Mouse (Mus musculus): ENCODE data around the gene Kng1.
A peak's percentile ranks its signal among the peaks of the same experiment; 100 is the strongest.

The Kng1 gene

DNA sequence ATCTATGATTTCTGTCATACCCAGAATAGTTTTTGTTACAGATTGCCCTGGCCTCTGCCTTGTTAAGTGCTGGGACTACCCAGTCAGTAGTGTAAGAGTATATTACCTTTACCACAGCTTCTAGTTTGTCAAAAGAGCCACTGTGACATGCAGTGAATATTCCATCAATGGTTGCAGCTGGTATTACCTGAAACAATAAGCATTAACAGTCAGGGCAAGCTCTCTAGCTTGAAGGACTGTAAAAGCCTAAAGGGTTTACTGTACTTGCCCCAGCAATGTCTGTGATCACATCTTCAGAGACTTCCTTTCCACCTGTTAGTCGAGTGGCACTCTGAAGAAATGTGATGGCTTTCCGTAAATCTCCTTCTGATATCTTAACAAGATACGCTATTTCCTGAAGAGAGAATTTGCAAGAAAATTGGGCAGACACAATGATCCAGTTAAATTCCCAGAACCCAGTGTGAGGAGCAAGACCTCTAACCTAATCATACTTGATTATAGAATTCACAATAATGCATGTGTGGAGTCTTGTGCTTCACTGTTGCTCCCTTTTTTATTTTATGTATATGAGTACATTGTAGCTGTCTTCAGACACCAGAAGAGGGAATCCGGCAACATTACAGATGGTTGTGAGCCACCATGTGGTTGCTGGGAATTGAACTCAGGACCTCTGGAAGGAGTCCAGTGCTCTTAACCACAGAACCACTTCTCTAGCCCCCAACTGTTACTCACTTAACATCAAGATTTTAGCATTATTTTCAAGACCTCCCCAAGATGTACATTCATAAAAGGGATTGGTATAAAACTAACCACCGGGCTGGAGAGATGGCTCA, 56.9 kb downstream of the Kng1 start:
- DNase-seq (ENCODE audit: low spot score in 2 of 2): no peak

DNA sequence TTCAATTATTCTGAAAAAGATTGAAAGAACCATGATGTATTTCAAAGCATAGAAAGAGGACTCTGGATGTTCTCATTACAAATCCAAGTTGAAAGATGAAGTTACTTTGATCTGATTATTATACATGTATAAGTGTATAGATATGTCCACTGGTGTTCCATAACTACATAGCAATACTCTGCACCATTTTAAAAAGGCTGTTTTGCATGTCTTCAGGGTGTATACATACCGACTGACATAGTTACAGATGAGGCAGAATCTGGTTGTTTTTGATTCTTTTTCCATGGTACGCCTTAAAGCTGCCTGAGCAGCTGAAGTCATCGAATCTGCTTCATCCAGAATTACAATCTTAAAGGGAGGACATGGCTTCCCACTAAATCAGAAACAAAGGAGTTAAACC, 57.8 kb downstream of the Kng1 start:
- DNase-seq (ENCODE audit: low spot score in 2 of 2): no peak

DNA sequence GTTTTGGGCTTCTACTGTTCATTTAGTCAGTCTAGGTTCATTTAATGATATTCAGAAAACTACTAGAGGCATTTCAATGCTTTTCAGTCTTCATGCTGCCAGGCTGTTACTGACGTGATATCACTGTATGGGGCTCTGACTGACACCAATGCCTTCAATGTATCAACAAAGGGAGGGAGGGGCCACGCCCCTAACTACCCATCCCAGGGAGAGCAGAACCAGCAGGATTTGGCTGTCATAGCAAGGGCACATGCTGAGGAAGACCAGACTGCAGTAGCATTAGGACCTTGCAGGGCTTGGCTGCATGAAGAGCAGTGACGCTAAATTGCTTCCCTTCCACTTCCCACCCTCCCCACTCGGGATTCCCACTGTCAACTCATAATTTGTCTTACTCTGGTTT, 59.5 kb downstream of the Kng1 start:
- DNase-seq (ENCODE audit: low spot score in 2 of 2): no peak

DNA sequence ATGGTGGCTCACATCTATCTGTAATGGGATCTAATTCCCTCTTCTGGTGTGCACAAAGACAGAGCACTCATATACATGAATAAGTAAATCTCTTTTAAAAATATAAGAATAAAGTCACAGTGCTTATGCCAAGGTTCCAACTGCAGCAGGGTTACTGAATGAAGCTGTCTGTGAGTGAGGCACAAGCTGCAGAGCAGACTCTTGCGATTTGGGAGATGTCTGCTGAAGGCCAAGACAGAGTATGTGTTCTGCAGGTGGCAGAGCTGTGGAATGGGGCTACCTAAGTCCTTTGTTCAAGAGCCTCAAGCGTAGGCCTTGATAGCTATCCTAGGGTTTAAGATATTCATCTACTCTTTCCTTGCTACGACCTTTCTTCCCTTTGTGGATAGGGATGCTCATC, 64.8 kb downstream of the Kng1 start:
- DNase-seq (ENCODE audit: low spot score in 2 of 2): no peak

DNA sequence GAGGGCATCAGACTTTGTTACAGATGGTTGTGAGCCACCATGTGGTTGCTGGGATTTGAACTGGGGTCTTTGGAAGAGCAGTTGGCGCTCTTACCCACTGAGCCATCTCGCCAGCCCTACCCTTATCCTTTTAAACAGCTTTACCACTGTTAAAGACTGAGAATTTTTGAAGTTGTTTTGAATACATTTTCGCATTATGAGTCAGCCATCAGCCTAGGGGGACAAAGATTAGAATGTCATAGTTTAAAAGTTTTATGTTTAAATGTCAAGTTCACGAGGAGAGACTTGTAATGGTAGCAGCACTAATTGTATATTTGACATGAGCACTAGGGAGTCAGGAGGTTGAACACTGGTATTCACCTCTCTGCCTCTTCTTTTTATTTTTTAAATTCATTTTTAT, 65.4 kb downstream of the Kng1 start:
- no peak for DNase-seq (ENCODE audit: low spot score in 2 of 2)

DNA sequence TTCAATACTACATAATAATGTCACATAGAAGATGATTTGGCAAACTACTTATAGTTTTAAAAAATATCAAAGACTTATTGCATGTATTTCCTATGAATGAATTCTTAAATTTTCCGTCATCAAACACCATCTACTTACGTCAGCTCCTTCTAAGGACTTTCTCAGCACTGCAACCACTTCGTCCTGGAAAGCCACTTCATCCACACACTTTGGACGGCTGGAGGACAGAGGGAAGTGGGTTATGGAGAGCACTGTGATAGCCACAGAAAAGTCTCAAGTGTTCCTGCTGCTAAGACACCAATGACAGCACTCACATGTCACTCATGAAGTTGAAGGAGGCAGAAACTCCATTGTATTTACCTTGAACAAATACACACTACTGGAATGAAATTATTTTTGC, 66.7 kb downstream of the Kng1 start:
- no peak for DNase-seq (ENCODE audit: low spot score in 2 of 2)

DNA sequence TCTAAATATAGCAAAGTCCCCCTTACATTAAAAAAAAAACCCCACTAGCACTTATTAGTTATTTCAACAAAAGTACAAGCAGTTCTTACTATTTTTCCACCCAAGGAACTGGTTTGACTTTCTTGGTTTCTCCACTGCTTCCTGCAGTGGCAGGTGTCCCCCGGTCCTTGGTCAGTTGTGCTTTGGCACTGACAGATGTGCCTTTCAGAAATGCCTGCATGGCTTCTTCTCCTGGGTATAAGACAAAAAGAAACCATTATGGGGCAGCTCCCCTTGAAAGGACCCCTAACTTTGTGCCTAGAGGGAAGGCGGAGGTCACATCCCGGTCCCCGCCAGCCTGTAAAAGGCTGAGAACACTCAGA, 69.6 kb downstream of the Kng1 start:
- DNase-seq (ENCODE audit: low spot score in 2 of 2): no peak

DNA sequence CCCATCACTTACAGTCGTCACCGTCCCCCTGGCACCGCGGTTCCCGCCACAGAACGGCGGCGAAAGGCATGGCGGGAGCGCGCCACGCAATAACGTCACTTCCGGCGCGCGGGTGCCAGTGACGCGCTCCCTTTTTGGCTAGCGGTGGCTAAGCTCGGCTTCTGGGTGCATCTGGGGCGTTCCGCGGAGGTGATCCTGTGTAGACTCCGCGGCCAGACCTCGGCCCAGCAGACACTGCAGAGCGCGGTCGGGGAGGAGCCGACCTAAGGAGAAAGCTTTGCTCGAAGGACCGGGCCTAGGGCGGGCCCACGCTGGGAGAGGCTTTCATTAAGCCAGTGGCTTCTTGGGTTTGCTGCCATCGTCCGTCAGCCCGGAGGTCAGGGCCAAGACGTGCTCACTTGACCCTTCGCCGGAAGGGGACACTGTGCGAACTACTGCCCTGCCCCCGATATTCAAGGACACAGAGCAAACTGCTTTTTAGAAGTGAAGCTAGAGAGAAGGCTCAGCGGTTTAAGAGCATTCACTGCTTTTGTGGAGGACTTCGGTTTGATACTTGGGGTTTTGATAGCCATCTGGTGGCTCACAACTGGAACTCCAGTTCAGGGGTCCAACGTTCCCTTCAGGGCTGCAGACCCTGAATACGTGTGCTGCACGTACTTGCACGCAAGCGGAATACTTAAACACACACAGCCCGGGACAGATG, 70.2 kb downstream of the Kng1 start, which contains the start of gene Rfc4:
Rfc4 (minus strand) TSS at position 65 of the 703 bp plus-strand sequence.
- DNase-seq (ENCODE audit: low spot score in 2 of 2): peak; percentile 90 to 91

DNA sequence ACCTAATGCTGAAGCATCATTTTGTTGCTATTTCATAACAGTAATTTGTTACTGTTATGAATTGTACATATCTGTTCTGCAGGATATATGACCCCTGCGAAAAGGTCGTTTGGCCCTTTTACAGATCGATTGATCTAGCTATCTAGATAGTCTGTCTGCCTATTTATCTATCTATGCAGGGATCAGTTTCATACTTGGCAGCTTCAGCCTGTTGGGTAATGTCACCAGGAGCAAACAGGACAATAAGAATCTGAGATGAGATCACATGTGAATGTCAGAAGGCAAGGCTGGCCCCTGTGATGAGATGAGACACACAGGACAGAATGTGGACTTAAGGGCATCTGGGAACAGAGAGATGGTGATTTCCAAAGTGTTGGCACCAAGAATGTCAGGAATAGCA, 72.6 kb downstream of the Kng1 start:
- no peak for DNase-seq (ENCODE audit: low spot score in 2 of 2)

Measured in urinary bladder, postnatal 36 days (tissue).